13 mouse cellular contexts compared by ENCODE assay signal in the genomic region with DNA sequence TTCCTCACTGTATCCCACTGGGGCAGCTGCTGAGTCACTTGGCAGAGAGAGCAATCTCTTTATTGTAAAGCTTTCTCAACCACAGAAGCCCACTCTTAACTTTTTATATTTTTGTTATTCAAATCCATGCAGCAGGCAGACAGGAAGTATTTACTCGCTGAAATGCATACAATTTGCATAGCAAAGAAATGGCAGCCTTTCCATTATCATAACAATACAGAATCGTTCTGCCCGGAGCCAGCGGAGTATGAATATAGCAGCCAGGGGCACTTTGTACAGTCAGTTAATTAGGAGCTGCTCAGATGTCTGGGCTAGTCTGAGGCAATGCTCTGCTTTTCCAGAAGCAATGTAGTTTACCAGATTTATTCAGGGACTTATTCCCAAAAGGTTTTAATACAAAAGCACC. TPM values are rescaled to one million over a fixed set of nuclear protein-coding genes. Genes with fewer than 3 reads are reported as not detected.
DNase-seq lines count a peak whose midpoint lies in the region; ATAC-seq and TF ChIP-seq lines count a peak whose summit lies in the region.
"Had no signal": no experiment of that assay in that cellular context is flagged by ENCODE, and none has a peak within 500 bp of the region (broad histone marks: within the 10 kb centered on the region; RNA-seq: fewer than 3 reads in every experiment).

No protein-coding gene starts in this region.

- ATAC-seq in forebrain, embryonic 11.5 days (replicated peaks; ENCODE audit: low FRiP score), result peak; percentile 84
- peak; percentile 87 for ATAC-seq in forebrain, embryonic 12.5 days (ENCODE audit: low FRiP score)

- TF ChIP-seq CTCF in ES-Bruce4 (IDR thresholded peaks at IDR 0.05; ENCODE audit: low read depth, low read length), result no peak

- H3K4me1 ChIP-seq in forebrain, embryonic 11.5 days (replicated peaks; ENCODE audit: control insufficient read depth, insufficient read depth, low read length), result peaks cover 3% of the 10 kb centered on the region; the same call in 1 of the 2 replicates
- H3K4me1 ChIP-seq in forebrain, embryonic 10.5 days, result peaks cover 29% of the 10 kb centered on the region
- H3K4me1 ChIP-seq in ES-Bruce4 (ENCODE audit: control insufficient read depth, insufficient read depth, low read length), result peaks cover 6% of the 10 kb centered on the region
- peaks cover 29% of the 10 kb centered on the region for H3K4me1 ChIP-seq in forebrain, embryonic 12.5 days

- H3K9me3 ChIP-seq in forebrain, embryonic 11.5 days (ENCODE audit: control insufficient read depth, low read length), result no peaks in the 10 kb centered on the region
- no peaks in the 10 kb centered on the region for H3K9me3 ChIP-seq in forebrain, embryonic 10.5 days
- H3K9me3 ChIP-seq in ES-Bruce4 (replicated peaks; ENCODE audit: control insufficient read depth, insufficient read depth, low read length, poor library complexity, severe bottlenecking), result no peaks in the 10 kb centered on the region
- no peaks in the 10 kb centered on the region for H3K9me3 ChIP-seq in forebrain, embryonic 12.5 days
- H3K9me3 ChIP-seq: limb, embryonic 10.5 days had no signal

- no peak for TF ChIP-seq POLR2A in ES-Bruce4 (IDR thresholded peaks at IDR 0.05; ENCODE audit: insufficient read depth, low read length)

- no peak for DNase-seq in forebrain, embryonic 11.5 days (ENCODE audit: low spot score)
- no peak for DNase-seq in forebrain, embryonic 10.5 days (ENCODE audit: extremely low spot score, low spot score)
- DNase-seq in mesoderm, embryonic 11.5 days (ENCODE audit: low read depth, low spot score), result peak; percentile 36
- DNase-seq in urinary bladder, adult 18-20 months (ENCODE audit: low spot score in 2 of 2), result no peak
- no peak for DNase-seq in urinary bladder, postnatal 4 days (ENCODE audit: low spot score in 2 of 2)
- no peak for DNase-seq in spleen, postnatal 10 days (ENCODE audit: low spot score in 2 of 2)
- DNase-seq: cerebellum, adult 8-10 months; heart, postnatal 4 days; kidney, adult 8-10 months; thymus, adult 2 months had no signal

- peak; percentile 88 for TF ChIP-seq EP300 in ES-Bruce4 (IDR thresholded peaks at IDR 0.05; ENCODE audit: insufficient read depth, low read depth, low read length)

- no peaks in the 10 kb centered on the region for H3K27me3 ChIP-seq in forebrain, embryonic 11.5 days (ENCODE audit: control insufficient read depth, insufficient read depth, low read length)
- H3K27me3 ChIP-seq in forebrain, embryonic 10.5 days (ENCODE audit: poor library complexity, severe bottlenecking), result no peaks in the 10 kb centered on the region
- no peaks in the 10 kb centered on the region for H3K27me3 ChIP-seq in ES-Bruce4 (ENCODE audit: control insufficient read depth, insufficient read depth, low read length, poor library complexity, severe bottlenecking)
- peaks cover 18% of the 10 kb centered on the region for H3K27me3 ChIP-seq in forebrain, embryonic 12.5 days

- no peak overlapping the region for H3K27ac ChIP-seq in forebrain, embryonic 11.5 days (ENCODE audit: low read depth, low read length)
- no peak overlapping the region for H3K27ac ChIP-seq in forebrain, embryonic 10.5 days
- H3K27ac ChIP-seq in ES-Bruce4 (ENCODE audit: insufficient read depth, low read length), result peak overlapping the region; percentile 83
- H3K27ac ChIP-seq in forebrain, embryonic 12.5 days, result peak overlapping the region; percentile 42
- H3K27ac ChIP-seq: limb, embryonic 10.5 days had no signal

- no peaks in the 10 kb centered on the region for H3K36me3 ChIP-seq in forebrain, embryonic 11.5 days (ENCODE audit: control insufficient read depth, insufficient read depth, low read length)
- H3K36me3 ChIP-seq in forebrain, embryonic 10.5 days (replicated peaks), result no peaks in the 10 kb centered on the region
- no peaks in the 10 kb centered on the region for H3K36me3 ChIP-seq in ES-Bruce4 (ENCODE audit: control insufficient read depth, insufficient read depth, low read length, poor library complexity, severe bottlenecking)
- no peaks in the 10 kb centered on the region for H3K36me3 ChIP-seq in forebrain, embryonic 12.5 days (replicated peaks)
- H3K36me3 ChIP-seq: limb, embryonic 10.5 days had no signal

- no peak overlapping the region for H3K4me2 ChIP-seq in forebrain, embryonic 11.5 days (ENCODE audit: low read depth, low read length, severe bottlenecking)
- no peak overlapping the region for H3K4me2 ChIP-seq in forebrain, embryonic 12.5 days

- 18% methylated on average over 4 of the region's 4 CpGs for WGBS in forebrain, embryonic 11.5 days
- WGBS in forebrain, embryonic 10.5 days, result 38% methylated on average over 4 of the region's 4 CpGs
- 6% methylated on average over 4 of the region's 4 CpGs for WGBS in forebrain, embryonic 12.5 days

- no peak overlapping the region for H3K4me3 ChIP-seq in forebrain, embryonic 11.5 days (ENCODE audit: low read depth, low read length)
- no peak overlapping the region for H3K4me3 ChIP-seq in forebrain, embryonic 10.5 days
- no peak overlapping the region for H3K4me3 ChIP-seq in ES-Bruce4 (ENCODE audit: low read depth, low read length)
- no peak overlapping the region for H3K4me3 ChIP-seq in forebrain, embryonic 12.5 days (replicated peaks)
- H3K4me3 ChIP-seq: limb, embryonic 10.5 days had no signal

- no peak overlapping the region for H3K9ac ChIP-seq in forebrain, embryonic 11.5 days (ENCODE audit: low read length)
- no peak overlapping the region for H3K9ac ChIP-seq in ES-Bruce4 (ENCODE audit: low read depth, poor library complexity, severe bottlenecking)
- H3K9ac ChIP-seq in forebrain, embryonic 12.5 days, result no peak overlapping the region

RNA-seq across cellular contexts. Expression of a gene that starts 20.8 kb away (rescaled TPM):
- polyA plus RNA-seq in forebrain, embryonic 11.5 days (2014; fragmentation: Nextera tagmentation; extraction: Ambion mirVana), result 2.2 and 2.3 TPM in 2 replicates
- 2.1 and 2.3 TPM in 2 replicates for polyA plus RNA-seq in forebrain, embryonic 10.5 days (2016; fragmentation: Nextera tagmentation; extraction: Ambion mirVana)
- polyA plus RNA-seq in ES-Bruce4 (2011; ENCODE audit: insufficient read depth, insufficient read length, low read depth, missing spikeins), result 11.3 and 11.4 TPM in 2 replicates
- 1.3 and 1.6 TPM in 2 replicates for polyA plus RNA-seq in forebrain, embryonic 12.5 days (2016; fragmentation: Nextera tagmentation; extraction: Ambion mirVana)

RNA-seq across cellular contexts. Expression of a gene that starts 31.1 kb away (rescaled TPM):
- 0.05 TPM in 2 replicates for polyA plus RNA-seq in forebrain, embryonic 11.5 days (2014; fragmentation: Nextera tagmentation; extraction: Ambion mirVana)
- 0.02 and 0.05 TPM in 2 replicates for polyA plus RNA-seq in forebrain, embryonic 10.5 days (2016; fragmentation: Nextera tagmentation; extraction: Ambion mirVana)
- 0.21 TPM in 1 of 2 replicates, not detected in the other for polyA plus RNA-seq in ES-Bruce4 (2011; ENCODE audit: insufficient read depth, insufficient read length, low read depth, missing spikeins)
- polyA plus RNA-seq in forebrain, embryonic 12.5 days (2016; fragmentation: Nextera tagmentation; extraction: Ambion mirVana), result 0.47 and 0.65 TPM in 2 replicates

Comparison
In these comparisons a context has a peak if more than half of its experiments do, and no peak if none do; other contexts are left out.
1. H3K27ac ChIP-seq: peak in ES-Bruce4 (single experiment) and forebrain, embryonic 12.5 days (single experiment); none in forebrain, embryonic 11.5 days (single experiment) and forebrain, embryonic 10.5 days (single experiment).